In the genomic region with DNA sequence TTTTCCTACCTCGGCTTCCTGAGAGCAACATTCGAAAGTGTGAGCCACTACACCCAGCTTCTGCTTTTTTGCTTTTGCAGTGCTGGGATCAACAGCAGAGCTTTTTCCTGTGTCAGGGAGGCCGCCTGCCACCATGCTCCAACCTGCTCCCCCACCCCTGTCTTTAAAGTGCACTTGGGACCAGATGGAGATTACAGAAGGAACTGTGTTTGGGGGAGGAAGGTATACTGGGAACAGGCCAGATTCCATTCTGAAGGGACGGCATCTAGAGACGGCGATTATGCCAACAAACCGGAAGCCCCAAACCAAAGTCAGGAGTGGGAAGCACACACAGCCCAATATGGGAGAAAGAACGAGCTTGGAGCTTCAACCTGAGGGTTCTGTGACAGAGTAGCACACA, we compare ENCODE assay signal across 20 mouse cellular contexts. TPM values are rescaled to one million over a fixed set of nuclear protein-coding genes. Genes with fewer than 3 reads are reported as not detected.
DNase-seq lines count a peak whose midpoint lies in the region; ATAC-seq and TF ChIP-seq lines count a peak whose summit lies in the region.
"Had no signal": no experiment of that assay in that cellular context is flagged by ENCODE, and none has a peak within 500 bp of the region (broad histone marks: within the 10 kb centered on the region; RNA-seq: fewer than 3 reads in every experiment).

No protein-coding gene starts in this region.

- H3K4me1 ChIP-seq in cortical plate, adult 2 months (ENCODE audit: control insufficient read depth, insufficient read depth, low read length) = peaks cover 6% of the 10 kb centered on the region
- H3K4me1 ChIP-seq in midbrain, embryonic 14.5 days (ENCODE audit: control insufficient read depth, insufficient read depth, low read length) = no peaks in the 10 kb centered on the region
- H3K4me1 ChIP-seq: forebrain, embryonic 13.5 days; heart, embryonic 12.5 days had no signal

- H3K27ac ChIP-seq in layer of hippocampus, adult 2 months = peak overlapping the region; percentile 75
- 0 out of 2 replicates have a peak overlapping the region, but pooled peaks have one; percentile 15 for H3K27ac ChIP-seq in cortical plate, adult 2 months (ENCODE audit: insufficient read depth, low read length)
- H3K27ac ChIP-seq in midbrain, embryonic 14.5 days (replicated peaks; ENCODE audit: low read depth, low read length) = no peak overlapping the region
- H3K27ac ChIP-seq: embryonic facial prominence, embryonic 13.5 days; forebrain, embryonic 13.5 days; heart, adult 2 months; hindbrain, embryonic 12.5 days; hindbrain, postnatal 0 days had no signal

- no peak overlapping the region for H3K9ac ChIP-seq in midbrain, embryonic 14.5 days (replicated peaks; ENCODE audit: low read length)
- H3K9ac ChIP-seq: forebrain, embryonic 13.5 days; forebrain, postnatal 0 days; heart, embryonic 12.5 days had no signal

- DNase-seq in layer of hippocampus, adult 2 months (ENCODE audit: low spot score in 2 of 2) = no peak
- no peak for DNase-seq in layer of hippocampus, adult 11-12 months (ENCODE audit: low spot score)
- DNase-seq in right cerebral cortex, postnatal 25 days = peak; percentile 19
- no peak for DNase-seq in right cerebral cortex, postnatal 4 days
- no peak for DNase-seq in ovary, postnatal 10 days (ENCODE audit: low spot score)
- no peak for DNase-seq in midbrain, embryonic 14.5 days
- DNase-seq: cerebellum, adult 11 months; cerebellum, adult 8-10 months; forebrain, postnatal 0 days; gastrocnemius, postnatal 10 days; heart, adult 2 months had no signal

- H3K9me3 ChIP-seq in midbrain, embryonic 14.5 days (ENCODE audit: control insufficient read depth, low read length) = no peaks in the 10 kb centered on the region
- H3K9me3 ChIP-seq: embryonic facial prominence, embryonic 13.5 days; forebrain, embryonic 13.5 days; G1E; heart, embryonic 12.5 days; hindbrain, embryonic 12.5 days had no signal

- no peak for TF ChIP-seq CTCF in layer of hippocampus, adult 2 months (conservative IDR thresholded peaks at IDR 0.05)
- no peak for TF ChIP-seq CTCF in cortical plate, adult 2 months (IDR thresholded peaks at IDR 0.05; ENCODE audit: extremely low read depth, insufficient read depth, low read length)

- TF ChIP-seq POLR2A in cortical plate, adult 2 months (IDR thresholded peaks at IDR 0.05; ENCODE audit: extremely low read depth, insufficient read depth, low read length) = no peak

- WGBS in midbrain, embryonic 14.5 days = 90% methylated on average over 8 of the region's 8 CpGs

- H3K4me3 ChIP-seq in layer of hippocampus, adult 2 months = no peak overlapping the region
- no peak overlapping the region for H3K4me3 ChIP-seq in cortical plate, adult 2 months (ENCODE audit: insufficient read depth, low read length)
- H3K4me3 ChIP-seq in midbrain, embryonic 14.5 days (replicated peaks; ENCODE audit: low read depth, low read length) = no peak overlapping the region
- H3K4me3 ChIP-seq: embryonic facial prominence, embryonic 13.5 days; forebrain, embryonic 13.5 days; heart, adult 2 months; heart, embryonic 12.5 days; hindbrain, embryonic 12.5 days had no signal

- ATAC-seq in megakaryocyte progenitor cell, adult 5-6 weeks (replicated peaks; ENCODE audit: poor library complexity) = peak; percentile 36
- no peak for ATAC-seq in midbrain, embryonic 14.5 days (ENCODE audit: low FRiP score, low TSS enrichment)
- ATAC-seq: CD4-positive, CD25-positive, alpha-beta regulatory T cell, adult 4 months had no signal

- H3K27me3 ChIP-seq in midbrain, embryonic 14.5 days (ENCODE audit: control insufficient read depth, insufficient read depth, low read length) = no peaks in the 10 kb centered on the region
- H3K27me3 ChIP-seq: forebrain, embryonic 13.5 days had no signal

- no peak overlapping the region for H3K4me2 ChIP-seq in midbrain, embryonic 14.5 days (ENCODE audit: low read length)
- H3K4me2 ChIP-seq: embryonic facial prominence, embryonic 13.5 days; forebrain, embryonic 13.5 days; heart, embryonic 12.5 days; hindbrain, embryonic 12.5 days had no signal

- H3K36me3 ChIP-seq in midbrain, embryonic 14.5 days (ENCODE audit: control insufficient read depth, insufficient read depth, low read length) = peaks cover 59% of the 10 kb centered on the region
- H3K36me3 ChIP-seq: embryonic facial prominence, embryonic 13.5 days; G1E; heart, embryonic 12.5 days had no signal

RNA-seq across cellular contexts. Expression of a gene that starts 15.8 kb away (rescaled TPM):
- total RNA-seq in layer of hippocampus, adult 2 months (2021) = 10 to 100 TPM; 98.0 to 98.6 TPM
- 116 and 117 TPM in 2 replicates for polyA plus RNA-seq in cortical plate, adult 2 months (2012; rRNA removed)
- 9.7 and 11.2 TPM in 2 replicates for total RNA-seq in megakaryocyte progenitor cell, adult 5-6 weeks (2015)
- 11.4 and 12.1 TPM in 2 replicates for total RNA-seq in megakaryocyte progenitor cell, adult 5-6 weeks (2017)
- polyA plus RNA-seq in midbrain, embryonic 14.5 days (2014; fragmentation: Nextera tagmentation; extraction: Ambion mirVana) = 12.5 and 14.6 TPM in 2 replicates

RNA-seq across cellular contexts. Expression of a gene that starts 31.6 kb away (rescaled TPM):
- 100 to 1,000 TPM; 227 to 255 TPM for total RNA-seq in layer of hippocampus, adult 2 months (2021)
- 371 and 407 TPM in 2 replicates for polyA plus RNA-seq in cortical plate, adult 2 months (2012; rRNA removed)
- total RNA-seq in megakaryocyte progenitor cell, adult 5-6 weeks (2015) = 23.8 and 28.0 TPM in 2 replicates
- 18.0 and 19.3 TPM in 2 replicates for total RNA-seq in megakaryocyte progenitor cell, adult 5-6 weeks (2017)
- polyA plus RNA-seq in midbrain, embryonic 14.5 days (2014; fragmentation: Nextera tagmentation; extraction: Ambion mirVana) = 219 and 244 TPM in 2 replicates

RNA-seq across cellular contexts. Expression of a gene that starts 36.0 kb away (rescaled TPM):
- total RNA-seq in layer of hippocampus, adult 2 months (2021) = 100 to 1,000 TPM; 715 to 773 TPM
- 1,251 and 1,302 TPM in 2 replicates for polyA plus RNA-seq in cortical plate, adult 2 months (2012; rRNA removed)
- total RNA-seq in megakaryocyte progenitor cell, adult 5-6 weeks (2015) = 0.05 and 0.25 TPM in 2 replicates
- 0.04 and 0.20 TPM in 2 replicates for total RNA-seq in megakaryocyte progenitor cell, adult 5-6 weeks (2017)
- polyA plus RNA-seq in midbrain, embryonic 14.5 days (2014; fragmentation: Nextera tagmentation; extraction: Ambion mirVana) = 75.3 and 94.7 TPM in 2 replicates
- polyA plus RNA-seq: CD4-positive, CD25-positive, alpha-beta regulatory T cell, adult 4 months had no signal

RNA-seq across cellular contexts. Expression of a gene that starts 37.3 kb away (rescaled TPM):
- total RNA-seq in layer of hippocampus, adult 2 months (2021) = 100 to 1,000 TPM; 395 to 408 TPM
- 225 and 288 TPM in 2 replicates for polyA plus RNA-seq in cortical plate, adult 2 months (2012; rRNA removed)
- 1.7 and 3.1 TPM in 2 replicates for total RNA-seq in megakaryocyte progenitor cell, adult 5-6 weeks (2015)
- total RNA-seq in megakaryocyte progenitor cell, adult 5-6 weeks (2017) = 3.0 and 5.3 TPM in 2 replicates
- 19.0 and 19.6 TPM in 2 replicates for polyA plus RNA-seq in midbrain, embryonic 14.5 days (2014; fragmentation: Nextera tagmentation; extraction: Ambion mirVana)

RNA-seq across cellular contexts. Expression of a gene that starts 39.0 kb away (rescaled TPM):
- total RNA-seq in layer of hippocampus, adult 2 months (2021) = 100 to 1,000 TPM; 259 to 272 TPM
- 304 and 309 TPM in 2 replicates for polyA plus RNA-seq in cortical plate, adult 2 months (2012; rRNA removed)
- total RNA-seq in megakaryocyte progenitor cell, adult 5-6 weeks (2015) = 63.6 and 66.8 TPM in 2 replicates
- total RNA-seq in megakaryocyte progenitor cell, adult 5-6 weeks (2017) = 87.4 and 101 TPM in 2 replicates
- polyA plus RNA-seq in midbrain, embryonic 14.5 days (2014; fragmentation: Nextera tagmentation; extraction: Ambion mirVana) = 295 and 323 TPM in 2 replicates

Comparison
In these comparisons a context has a peak if more than half of its experiments do, and no peak if none do; other contexts are left out.
1. RNA of a gene that starts 15.8 kb away (total RNA-seq): 98.0 to 98.6 TPM in layer of hippocampus, adult 2 months; 9.7 to 12.1 TPM in megakaryocyte progenitor cell, adult 5-6 weeks; every median in the first group is over 4 times any median in the second.
2. RNA of a gene that starts 31.6 kb away (total RNA-seq): 227 to 255 TPM in layer of hippocampus, adult 2 months; 18.0 to 28.0 TPM in megakaryocyte progenitor cell, adult 5-6 weeks; every median in the first group is over 4 times any median in the second.
3. RNA of a gene that starts 36.0 kb away (total RNA-seq): 715 to 773 TPM in layer of hippocampus, adult 2 months; 0.04 to 0.25 TPM in megakaryocyte progenitor cell, adult 5-6 weeks; every median in the first group is over 100 times any median in the second.